Mouse (Mus musculus): ENCODE results near the gene Cacng6. TPM values are rescaled to one million over a fixed set of nuclear protein-coding genes. Genes with fewer than 3 reads are reported as not detected.
A peak's percentile ranks its signal among the peaks of the same experiment; 100 is the strongest.
"Not testable (repeated sequence)": the region's sequence is repeated elsewhere in the genome, so short reads cannot be mapped to it uniquely, and the experiment has no call there.

Gene Cacng6
- total RNA-seq (2022) = 1 to 10 TPM; 1.2 to 2.5 (median 1.5) TPM

DNA sequence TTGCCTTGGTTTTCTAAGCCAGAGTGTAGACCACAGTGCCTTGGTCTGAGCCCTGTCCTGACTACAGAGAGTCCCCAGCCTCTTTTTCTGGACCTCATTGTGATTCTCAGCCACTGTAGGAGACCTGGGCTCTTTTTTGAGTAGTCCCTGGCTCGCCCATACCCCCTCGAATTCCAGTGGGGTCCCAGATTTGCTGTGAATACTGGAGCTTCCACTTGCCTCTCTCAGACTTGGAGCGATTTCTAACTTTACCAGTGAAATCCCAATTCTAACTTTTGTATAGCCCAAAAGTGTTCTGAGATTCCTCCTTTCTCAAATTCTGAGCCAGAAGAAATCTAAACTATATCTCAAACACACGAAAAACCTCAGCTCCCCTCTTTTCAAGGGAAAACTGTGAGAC is at the start of gene Cacng6:
TSS of gene Cacng6 (plus strand) at position 301 of the 400 bp plus-strand sequence.
- DNase-seq (ENCODE audit: low spot score in 2 of 2) = no peak

GRCm38 (mm10) chr7:3376831-3377230 is 47.2 kb upstream of the Cacng6 start:
- no peak for DNase-seq (ENCODE audit: low spot score in 2 of 2)

DNA sequence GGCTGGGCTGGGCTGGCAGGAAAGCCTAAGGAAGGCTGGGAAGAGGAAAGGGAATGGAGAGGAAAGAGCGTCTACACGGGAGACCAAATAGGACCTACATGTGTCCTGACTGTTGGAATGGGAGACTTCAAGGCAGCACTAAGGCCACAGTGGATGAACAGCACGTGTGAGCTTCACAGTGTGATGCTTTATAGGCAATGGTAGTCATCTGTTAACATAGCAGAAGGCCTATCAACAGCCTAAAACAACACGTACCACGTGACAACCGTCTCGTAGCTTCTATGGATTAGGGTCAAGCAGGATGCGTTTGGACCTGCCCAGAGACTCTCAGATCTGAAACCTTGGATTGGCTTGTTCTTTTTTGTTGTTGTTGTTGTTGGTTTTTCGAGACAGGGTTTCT is 41.9 kb upstream of the Cacng6 start:
- no peak for DNase-seq (ENCODE audit: low spot score in 2 of 2)

- DNase-seq (ENCODE audit: low spot score in 2 of 2) = no peak
These were observed 39.1 kb upstream of the Cacng6 start for GRCm38 (mm10) chr7:3384807-3385319.

GRCm38 (mm10) chr7:3386036-3386730 is 37.8 kb upstream of the Cacng6 start:
- DNase-seq (ENCODE audit: low spot score in 2 of 2) = no peak

GRCm38 (mm10) chr7:3387761-3388160 is 36.2 kb upstream of the Cacng6 start:
- no peak for DNase-seq (ENCODE audit: low spot score in 2 of 2)

GRCm38 (mm10) chr7:3388885-3389284 is 35.1 kb upstream of the Cacng6 start:
- DNase-seq (ENCODE audit: low spot score in 2 of 2) = no peak

GRCm38 (mm10) chr7:3389444-3390412 is 34.3 kb upstream of the Cacng6 start:
- peak in 1 of 2 experiments; percentile 79 for DNase-seq (ENCODE audit: low spot score in 2 of 2)

DNA sequence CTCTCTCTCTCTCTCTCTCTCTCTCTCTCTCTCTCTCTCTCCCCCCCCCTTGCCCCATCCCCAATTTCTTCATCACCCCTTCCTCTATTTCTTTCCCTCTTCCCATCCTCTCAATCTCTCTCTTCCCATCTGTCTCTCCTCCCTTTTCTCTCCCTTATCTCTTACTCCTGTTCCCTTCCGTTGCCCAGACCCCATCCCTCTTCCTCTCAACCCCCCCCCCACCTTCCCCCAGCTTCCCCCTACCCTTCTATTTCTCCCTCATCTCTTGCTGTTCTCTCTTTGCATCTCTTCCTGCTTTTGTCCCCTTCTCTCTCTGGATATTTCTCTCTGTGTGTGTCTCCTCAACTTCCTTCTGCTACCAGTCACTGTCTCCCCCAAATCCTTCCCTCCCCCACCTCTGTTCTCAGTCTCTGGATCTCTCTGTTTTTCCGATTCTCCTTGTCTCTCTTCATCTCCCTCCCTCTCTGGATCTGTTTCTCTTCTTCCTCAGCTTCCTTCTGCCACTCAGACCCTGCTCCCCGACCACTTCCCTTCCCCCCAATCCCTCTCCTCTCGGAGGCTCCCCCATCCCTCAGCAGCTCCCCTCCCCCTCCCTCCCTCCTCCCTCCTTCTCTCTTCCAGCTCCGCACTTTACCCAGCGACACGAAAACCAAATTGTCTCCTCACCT is 33.4 kb upstream of the Cacng6 start, which contains the start of gene Cacng8:
TSS of gene Cacng8 (plus strand) at position 271 of the 668 bp plus-strand sequence.
- no peak for DNase-seq (ENCODE audit: low spot score in 2 of 2)

DNA sequence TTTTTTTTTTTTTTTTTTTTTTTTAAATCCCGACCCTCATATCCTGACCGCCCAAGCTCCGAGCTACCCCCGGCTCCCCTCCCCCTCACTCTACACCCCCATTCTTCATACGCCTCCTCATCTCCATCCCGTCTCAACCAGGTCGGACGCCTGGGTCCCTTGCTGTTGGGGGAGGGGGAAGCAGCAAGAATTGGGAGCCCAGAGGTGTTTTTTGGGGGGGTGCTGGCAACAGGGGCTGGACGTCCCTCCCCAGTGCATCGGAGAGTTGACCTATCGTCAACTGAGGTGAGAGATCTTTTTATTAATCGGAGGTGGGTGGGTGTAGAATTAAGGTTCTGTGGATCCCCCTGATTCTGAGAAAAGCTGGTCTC is 32.9 kb upstream of the Cacng6 start:
- no peak for DNase-seq (ENCODE audit: low spot score in 2 of 2)

DNA sequence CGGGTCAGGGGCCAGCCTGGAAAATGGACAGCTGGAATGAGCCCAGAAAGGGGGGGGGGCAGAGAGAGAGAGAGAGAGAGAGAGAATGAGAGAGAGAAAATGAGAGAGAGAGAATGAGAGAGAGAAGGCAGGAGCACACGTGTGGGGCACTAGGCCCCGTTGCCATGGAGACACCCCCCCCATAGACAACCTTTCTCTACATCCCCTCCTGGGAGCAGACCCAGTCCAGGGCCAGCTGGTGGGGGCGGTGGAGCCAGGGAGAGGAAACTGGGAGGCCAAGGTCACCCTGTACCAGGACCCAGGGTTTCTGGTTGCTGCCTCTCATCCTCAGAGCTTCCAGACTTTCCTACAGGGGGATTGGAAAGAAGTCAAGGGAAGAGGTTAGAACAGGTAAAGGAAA is 32.2 kb upstream of the Cacng6 start:
- DNase-seq (ENCODE audit: low spot score in 2 of 2) = no peak

GRCm38 (mm10) chr7:3397355-3397754 is 26.6 kb upstream of the Cacng6 start:
- DNase-seq (ENCODE audit: low spot score in 2 of 2) = no peak

DNA sequence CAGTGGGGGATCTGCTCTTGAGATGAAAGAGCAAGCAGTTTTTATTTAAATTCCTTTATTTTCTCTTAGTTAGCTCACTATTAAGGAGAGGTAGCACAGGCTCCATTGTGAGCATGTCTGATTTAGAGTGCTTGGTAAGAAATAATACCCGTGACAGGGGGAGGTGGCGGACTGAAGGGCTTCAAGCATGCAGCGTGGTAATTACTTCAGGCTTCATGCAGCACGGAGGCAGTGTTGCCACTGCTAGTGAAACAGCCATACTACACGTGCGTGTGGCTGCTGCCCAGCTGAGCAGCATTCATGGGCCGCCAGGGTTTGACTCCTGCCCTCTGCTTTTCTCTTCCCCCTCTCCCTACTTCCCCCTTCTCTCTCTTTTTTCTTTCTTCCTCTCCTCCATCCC is 26.2 kb upstream of the Cacng6 start:
- no peak for DNase-seq (ENCODE audit: low spot score in 2 of 2)

DNA sequence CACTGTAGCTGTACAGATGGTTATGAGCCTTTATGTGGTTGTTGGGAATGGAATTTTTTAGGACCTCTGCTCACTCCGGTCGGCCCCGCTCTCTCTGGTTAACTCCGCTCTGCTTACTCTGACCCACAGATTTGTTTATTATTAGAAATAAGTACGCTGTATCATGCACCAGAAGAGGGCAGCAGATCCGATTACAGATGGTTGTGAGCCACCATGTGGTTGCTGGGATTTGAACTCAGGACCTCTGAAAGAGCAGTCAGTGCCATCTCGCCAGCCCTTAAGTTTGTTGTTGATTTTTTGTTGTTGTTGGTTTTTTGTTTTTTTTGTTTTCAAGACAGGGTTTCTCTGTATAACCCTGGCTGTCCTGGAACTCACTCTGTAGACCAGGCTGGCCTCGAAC is 25.6 kb upstream of the Cacng6 start:
- DNase-seq (ENCODE audit: low spot score in 2 of 2) = not testable (repeated sequence)

DNA sequence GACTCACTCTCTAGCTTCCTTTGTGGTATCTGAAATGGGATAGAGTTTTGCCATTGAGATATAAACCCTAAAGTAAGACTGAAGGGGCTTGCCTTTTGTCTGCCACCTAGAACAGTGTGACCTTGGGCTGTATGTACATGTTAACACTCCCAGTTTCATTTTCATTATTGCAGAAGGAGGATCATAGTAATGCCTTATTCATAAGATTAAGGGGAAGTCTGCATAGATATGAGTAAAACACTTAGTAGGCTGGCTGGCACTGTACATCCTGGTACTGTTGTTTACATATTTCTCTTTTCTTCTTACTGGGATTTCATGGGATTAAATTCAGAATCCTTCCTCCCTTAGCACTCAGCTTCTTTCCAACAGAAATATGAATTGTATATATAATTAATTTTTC is 24.1 kb upstream of the Cacng6 start:
- DNase-seq (ENCODE audit: low spot score in 2 of 2) = no peak

DNA sequence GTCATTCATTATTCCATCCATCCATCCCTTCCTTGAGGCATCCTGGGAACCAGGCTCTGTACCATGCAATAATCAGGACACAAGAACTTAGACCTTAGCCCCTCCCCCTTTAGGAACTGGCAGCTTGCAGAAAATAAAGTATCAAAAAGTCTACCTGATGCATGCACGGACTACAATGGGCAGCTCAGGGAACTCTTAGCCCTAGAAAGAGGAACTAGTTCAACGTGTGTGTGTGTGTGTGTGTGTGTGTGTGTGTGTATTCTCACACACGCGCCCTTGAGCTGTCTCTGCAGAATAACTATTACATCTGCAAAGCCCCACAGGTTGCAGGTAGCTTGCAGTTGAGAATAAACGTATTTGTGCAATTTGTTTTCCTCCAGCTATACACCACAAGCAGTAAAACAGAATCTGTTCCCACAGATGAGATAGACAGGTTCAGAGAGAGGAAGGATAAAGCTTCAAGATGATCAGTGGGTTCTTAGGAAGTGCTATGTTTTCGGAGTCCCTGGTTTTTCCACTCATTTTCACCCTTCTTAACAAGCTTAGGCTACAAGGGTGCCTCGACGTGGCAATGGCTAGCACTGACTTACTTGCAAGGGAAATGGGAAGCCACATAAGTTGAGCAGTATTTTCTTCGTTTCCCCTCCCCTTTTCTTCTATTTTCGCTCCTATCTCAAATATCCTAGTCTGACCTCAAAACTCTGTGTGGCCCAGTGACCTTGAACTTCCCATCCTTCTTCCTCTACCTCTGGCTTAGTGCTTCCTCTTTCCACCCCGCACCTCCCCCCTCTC is 14.1 kb upstream of the Cacng6 start:
- no peak for DNase-seq (ENCODE audit: low spot score in 2 of 2)

DNA sequence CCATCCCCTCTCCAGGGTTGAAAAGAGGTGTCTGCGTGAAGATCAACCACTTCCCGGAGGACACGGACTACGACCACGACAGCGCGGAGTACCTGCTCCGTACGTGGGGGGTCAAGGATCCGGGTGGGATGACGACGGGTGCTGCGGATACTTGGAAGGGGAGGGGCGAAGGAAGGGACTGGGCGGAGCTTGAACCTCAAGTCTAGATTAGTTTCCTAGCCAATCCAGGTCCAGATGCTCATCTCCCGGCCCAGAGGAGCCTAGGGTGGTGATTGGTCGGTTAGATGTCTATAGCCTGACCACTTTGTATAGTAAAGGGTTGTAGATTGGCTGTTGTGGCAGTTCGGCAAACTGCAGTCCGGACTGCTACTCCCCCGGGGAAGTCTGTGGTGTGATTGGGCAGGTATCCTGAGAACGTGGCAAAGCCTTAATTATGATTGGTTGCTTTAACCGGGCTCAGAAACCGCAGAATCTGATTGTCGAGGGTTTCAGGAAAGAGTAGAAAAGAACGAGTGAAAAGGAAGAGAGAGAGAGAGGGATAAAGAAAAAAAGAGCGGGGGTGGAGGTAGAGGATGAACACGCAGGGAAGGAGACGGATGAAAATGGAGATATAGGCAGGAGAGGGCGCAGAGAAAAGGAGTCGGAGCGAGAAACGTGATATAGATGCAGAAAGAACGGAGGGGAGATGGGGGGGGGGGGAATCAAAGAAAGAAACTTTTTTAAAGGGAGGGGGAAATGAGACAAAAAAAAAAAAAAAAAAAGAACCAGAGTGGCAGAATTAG is 12.6 kb upstream of the Cacng6 start:
- DNase-seq (ENCODE audit: low spot score in 2 of 2) = peak in 1 of 2 experiments; percentile 48

- DNase-seq (ENCODE audit: low spot score in 2 of 2) = no peak
These were observed 12.0 kb upstream of the Cacng6 start for GRCm38 (mm10) chr7:3412036-3412435.

DNA sequence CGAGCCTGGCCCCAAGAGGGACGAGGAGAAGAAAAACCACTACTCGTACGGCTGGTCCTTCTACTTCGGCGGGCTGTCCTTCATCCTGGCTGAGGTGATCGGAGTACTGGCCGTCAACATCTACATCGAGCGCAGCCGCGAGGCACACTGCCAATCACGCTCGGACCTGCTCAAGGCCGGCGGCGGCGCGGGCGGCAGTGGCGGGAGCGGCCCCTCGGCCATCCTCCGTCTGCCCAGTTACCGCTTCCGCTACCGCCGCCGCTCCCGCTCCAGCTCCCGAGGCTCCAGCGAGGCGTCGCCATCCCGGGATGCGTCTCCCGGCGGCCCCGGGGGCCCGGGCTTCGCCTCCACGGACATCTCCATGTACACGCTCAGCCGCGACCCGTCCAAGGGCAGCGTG is 9.1 kb upstream of the Cacng6 start:
- no peak for DNase-seq (ENCODE audit: low spot score in 2 of 2)

GRCm38 (mm10) chr7:3415378-3415777 is 8.6 kb upstream of the Cacng6 start:
- DNase-seq (ENCODE audit: low spot score in 2 of 2) = no peak

All from layer of hippocampus, adult 8-10 months (tissue).